Mouse (Mus musculus) C2C12 (cell line): Measurements from ENCODE around the gene Olfr1416. TPM values are rescaled to one million over a fixed set of nuclear protein-coding genes. Genes with fewer than 3 reads are reported as not detected.
A peak's percentile ranks its signal among the peaks of the same experiment; 100 is the strongest.

ENCODE experiments used
- H3K27me3 ChIP-seq: one replicate; pipeline ENCODE4 v1.6.1; 2011; ENCODE audit not compliant: control insufficient read depth, insufficient read depth, insufficient read length
- H3K36me3 ChIP-seq: one replicate; pipeline ENCODE4 v1.6.1; 2011; ENCODE audit not compliant: control insufficient read depth, insufficient read depth
- H3K4me3 ChIP-seq: one replicate; pipeline ENCODE4 v1.5.1; 2011; ENCODE audit warnings: mild to moderate bottlenecking, control low read depth; ENCODE audit not compliant: poor library complexity, insufficient read depth, severe bottlenecking
- H3K79me2 ChIP-seq: one replicate; pipeline ENCODE4 v1.6.1; 2011; ENCODE audit not compliant: control insufficient read depth, insufficient read depth
- H3K79me3 ChIP-seq: one replicate; pipeline ENCODE4 v1.6.1; 2011; ENCODE audit warnings: low read depth, control low read depth
- H3ac ChIP-seq: one replicate; pipeline ENCODE3; 2011; ENCODE audit warnings: low read depth; ENCODE audit not compliant: control insufficient read depth, insufficient read length
- CEBPB ChIP-seq: IDR thresholded peaks from one replicate; pipeline ENCODE4 v1.6.1; 2011; ENCODE audit warnings: low read depth, mild to moderate bottlenecking, control low read depth, moderate library complexity
- CTCF ChIP-seq: IDR thresholded peaks from one replicate; pipeline ENCODE4 v1.5.1; 2011; ENCODE audit not compliant: control insufficient read depth, insufficient read depth, insufficient read length
- FOSL1 ChIP-seq: IDR thresholded peaks from one replicate; pipeline ENCODE4 v1.8.0; 2011; ENCODE audit warnings: mild to moderate bottlenecking, low read length; ENCODE audit not compliant: poor library complexity, insufficient read depth, severe bottlenecking
- MAX ChIP-seq: IDR thresholded peaks from one replicate; pipeline ENCODE4 v1.6.1; 2011; ENCODE audit warnings: mild to moderate bottlenecking, control low read depth
- MYOD1 ChIP-seq: IDR thresholded peaks from one replicate; pipeline ENCODE4 v1.6.1; 2011; ENCODE audit warnings: low read depth; ENCODE audit not compliant: control insufficient read depth, insufficient read length
- MYOG ChIP-seq: IDR thresholded peaks from one replicate; pipeline ENCODE4 v1.6.1; 2011; ENCODE audit not compliant: control insufficient read depth, insufficient read length; ENCODE audit errors: extremely low read depth
- USF1 ChIP-seq: IDR thresholded peaks from one replicate; pipeline ENCODE4 v1.6.1; 2011; ENCODE audit warnings: low read depth, mild to moderate bottlenecking, control low read depth, moderate library complexity
- microRNA-seq: library from miRNA; unstranded; fragments of <30 nt; microRNA quantifications from one replicate; pipeline ENCODE4, GENCODE M21; 2019; ENCODE audit warnings: borderline microRNAs expressed
- polyA plus RNA-seq: library from polyadenylated mRNA; unstranded; fragments of >200 nt; fragmentation: generic; extraction: Trizol; gene quantifications from one replicate; pipeline ENCODE4 v1.2.1, GENCODE M21; 2012; ENCODE audit warnings: missing spikeins

Gene Olfr1416
- polyA plus RNA-seq, 1 experiment, result not detected

GRCm38 (mm10) chr1:92434986-92435385 is 49.9 kb downstream of the Olfr1416 start:
- Histone ChIP-seq H3K36me3 (peaks cover 14% of the 10 kb centered on the region), H3K27me3 (no peaks in the 10 kb centered on the region), H3ac (no peak overlapping the region), H3K79me3 (no peaks in the 10 kb centered on the region), H3K4me3 (no peak overlapping the region), H3K79me2 (no peaks in the 10 kb centered on the region)
- TF ChIP-seq USF1 (no peak), MYOD1 (no peak), FOSL1 (no peak), MYOG (no peak), MAX (no peak)

DNA sequence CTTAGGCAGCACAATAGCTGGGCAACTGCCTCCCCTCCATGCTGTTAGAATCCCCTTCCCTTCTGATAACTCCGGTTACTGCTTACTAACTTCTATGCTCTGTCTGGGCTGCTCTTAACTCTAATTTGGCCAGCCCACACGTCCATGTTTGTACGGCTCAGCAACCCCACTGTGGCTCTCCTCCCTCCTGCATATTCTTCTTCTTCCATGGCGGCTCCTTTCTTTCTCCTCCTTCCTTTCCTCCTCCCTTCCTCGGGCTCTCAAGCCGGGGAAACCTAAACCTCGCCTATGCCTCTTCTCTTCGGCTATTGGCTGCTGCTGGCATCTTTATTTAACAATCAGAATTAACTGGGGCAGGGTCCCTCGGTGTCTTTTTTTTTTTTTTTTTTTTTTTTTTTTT is 52.1 kb downstream of the Olfr1416 start:
- H3ac ChIP-seq, result no peak overlapping the region
- no peak for TF ChIP-seq USF1
- no peak for TF ChIP-seq MYOG
- TF ChIP-seq CTCF, result no peak
- TF ChIP-seq MAX, result no peak
- no peak for TF ChIP-seq MYOD1
- no peak for TF ChIP-seq FOSL1
- no peak for TF ChIP-seq CEBPB
- no peaks in the 10 kb centered on the region for H3K36me3 ChIP-seq

DNA sequence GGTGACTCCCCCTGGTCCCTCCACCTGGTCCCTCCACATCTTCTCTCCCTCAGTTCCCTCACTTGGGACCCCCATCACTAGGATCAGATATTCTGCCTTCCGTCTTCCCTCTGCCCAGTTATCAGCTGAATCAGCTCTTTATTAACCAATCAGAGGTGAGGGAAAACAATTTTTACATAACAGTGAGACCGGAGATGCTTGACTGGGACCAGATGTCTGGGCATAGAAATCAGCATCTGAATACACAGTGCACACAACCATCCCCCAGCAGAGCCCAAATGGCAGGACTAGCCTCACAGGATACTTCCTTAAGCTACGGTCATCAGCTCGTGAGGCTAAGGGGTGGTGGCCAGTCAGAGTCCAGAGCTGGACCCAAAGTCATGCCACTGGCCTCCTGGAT is 52.8 kb downstream of the Olfr1416 start:
- no peaks in the 10 kb centered on the region for H3K36me3 ChIP-seq
- H3ac ChIP-seq, result no peak overlapping the region
- no peak overlapping the region for H3K4me3 ChIP-seq
- TF ChIP-seq MYOD1 (no peak), CTCF (no peak), USF1 (no peak), MAX (no peak), FOSL1 (no peak), MYOG (no peak), CEBPB (no peak)
- H3K27me3 ChIP-seq, result no peaks in the 10 kb centered on the region
- H3K79me3 ChIP-seq, result no peaks in the 10 kb centered on the region
- no peaks in the 10 kb centered on the region for H3K79me2 ChIP-seq

More for the DNA sequence above, 52.1 kb downstream of the Olfr1416 start:
- no peaks in the 10 kb centered on the region for H3K79me3 ChIP-seq
- H3K4me3 ChIP-seq, result no peak overlapping the region
- no peaks in the 10 kb centered on the region for H3K79me2 ChIP-seq
- no peaks in the 10 kb centered on the region for H3K27me3 ChIP-seq

GRCm38 (mm10) chr1:92431420-92431819 is 53.5 kb downstream of the Olfr1416 start:
- H3K36me3 ChIP-seq, result no peaks in the 10 kb centered on the region
- no peaks in the 10 kb centered on the region for H3K79me3 ChIP-seq
- H3K79me2 ChIP-seq, result no peaks in the 10 kb centered on the region
- H3ac ChIP-seq, result no peak overlapping the region
- no peaks in the 10 kb centered on the region for H3K27me3 ChIP-seq
- H3K4me3 ChIP-seq, result no peak overlapping the region
- no peak for TF ChIP-seq MAX
- no peak for TF ChIP-seq MYOG
- no peak for TF ChIP-seq CEBPB
- no peak for TF ChIP-seq MYOD1
- TF ChIP-seq CTCF, result no peak
- TF ChIP-seq FOSL1, result no peak
- TF ChIP-seq USF1, result no peak

DNA sequence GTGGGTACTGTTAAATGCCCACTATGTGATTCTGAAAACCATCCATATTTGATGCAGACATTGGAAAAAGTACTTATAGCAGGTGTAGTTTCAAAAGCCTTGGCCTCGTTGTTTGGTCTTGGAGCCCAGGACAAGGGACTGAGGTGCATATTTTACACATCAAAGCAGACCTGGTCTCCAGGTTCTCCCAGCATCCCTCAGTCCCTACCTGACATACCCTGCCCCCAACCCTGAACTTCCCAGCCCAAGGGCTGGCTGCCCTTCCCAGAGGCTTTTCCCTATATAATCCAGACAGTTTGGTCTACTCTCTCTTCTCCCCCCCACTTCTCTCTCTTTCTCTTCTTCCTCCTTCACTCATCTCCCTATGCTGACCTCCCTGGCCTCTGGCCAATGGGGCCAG is 53.9 kb downstream of the Olfr1416 start:
- H3K4me3 ChIP-seq, result no peak overlapping the region
- no peaks in the 10 kb centered on the region for H3K36me3 ChIP-seq
- H3ac ChIP-seq, result no peak overlapping the region
- TF ChIP-seq MYOG (no peak), CTCF (no peak), FOSL1 (no peak), MAX (no peak), CEBPB (no peak)
- no peaks in the 10 kb centered on the region for H3K27me3 ChIP-seq
- H3K79me2 ChIP-seq, result no peaks in the 10 kb centered on the region
- no peaks in the 10 kb centered on the region for H3K79me3 ChIP-seq

Small RNA genes within 50 kb of the gene (microRNA-seq; reads per million reads assigned to microRNA genes)
- gene Mir6900, result 3.6 reads per million, percentile 48 among the genes with 10 or more reads in this experiment

Other genes with a start within 250 kb of the Olfr1416 start
- 112 TPM for gene Ndufa10, start 11.3 kb downstream of the Olfr1416 start, polyA plus RNA-seq
- not detected for gene Olfr1415, start 11.0 kb upstream of the Olfr1416 start, polyA plus RNA-seq
- not detected for gene Olfr1414, start 33.5 kb upstream of the Olfr1416 start, polyA plus RNA-seq
- gene Olfr1413, start 86.2 kb upstream of the Olfr1416 start, polyA plus RNA-seq, result not detected
- gene Olfr1412, start 100.7 kb upstream of the Olfr1416 start, polyA plus RNA-seq, result not detected
- not detected for gene Olfr1411, start 109.3 kb upstream of the Olfr1416 start, polyA plus RNA-seq
- gene Olfr1410, start 120.7 kb upstream of the Olfr1416 start, polyA plus RNA-seq, result not detected
- not detected for gene Olfr12, start 132.7 kb upstream of the Olfr1416 start, polyA plus RNA-seq
- 430 TPM for gene Cops9, start 156.9 kb upstream of the Olfr1416 start, polyA plus RNA-seq
- gene Otos, start 163.7 kb upstream of the Olfr1416 start, polyA plus RNA-seq, result not detected